Mouse (Mus musculus) myocyte (in vitro differentiated cells): ENCODE measurements at regions not wholly inside any gene's neighbourhood (a gene's known extent, or its start where the extent isn't known, plus 50 kb on each side); places are given as distances from the start of the nearest gene placed in this dataset.

Source experiments
- H3K27me3 ChIP-seq: one replicate; pipeline ENCODE4 v1.6.1; 2011; ENCODE audit not compliant: control insufficient read depth, insufficient read depth, insufficient read length
- H3K36me3 ChIP-seq: one replicate; pipeline ENCODE4 v1.6.1; 2011; ENCODE audit not compliant: control insufficient read depth, insufficient read depth
- H3K4me2 ChIP-seq: one replicate; pipeline ENCODE4 v1.6.1; 2011; ENCODE audit warnings: low read depth, control low read depth
- H3K4me3 ChIP-seq: one replicate; pipeline ENCODE4 v1.5.1; 2011; ENCODE audit warnings: mild to moderate bottlenecking, control low read depth, moderate library complexity
- H3K79me2 ChIP-seq: one replicate; pipeline ENCODE4 v1.6.1; 2011; ENCODE audit not compliant: control insufficient read depth, insufficient read depth
- H3ac ChIP-seq: one replicate; pipeline ENCODE4 v1.6.1; 2011; ENCODE audit not compliant: control insufficient read depth, insufficient read length
- CEBPB ChIP-seq: IDR thresholded peaks from 2 replicates; pipeline ENCODE4 v1.6.1; 2011; ENCODE audit warnings: mild to moderate bottlenecking, moderate library complexity; ENCODE audit not compliant: poor library complexity, insufficient read depth, severe bottlenecking
- E2F4 ChIP-seq: IDR thresholded peaks from one replicate; pipeline ENCODE4 v1.6.1; 2011; ENCODE audit warnings: mild to moderate bottlenecking, control low read depth, moderate library complexity; ENCODE audit not compliant: insufficient read depth
- MAX ChIP-seq: IDR thresholded peaks from one replicate; pipeline ENCODE4 v1.6.1; 2011; ENCODE audit warnings: low read depth, mild to moderate bottlenecking, control low read depth
- MYOD1 ChIP-seq, 3 experiments: IDR thresholded peaks; one replicate each; pipeline ENCODE4 v1.6.1; 2011; ENCODE audit warnings: control low read depth in 2 of 3, low read depth in 2 of 3, mild to moderate bottlenecking in 2 of 3, moderate library complexity in 1 of 3; ENCODE audit not compliant: insufficient read length in 2 of 3, control insufficient read depth in 1 of 3
- MYOG ChIP-seq, 3 experiments: IDR thresholded peaks; one replicate each; pipeline ENCODE4 v1.6.1; 2011; ENCODE audit warnings: control low read depth in 2 of 3, low read depth in 2 of 3, mild to moderate bottlenecking in 2 of 3; ENCODE audit not compliant: insufficient read length in 2 of 3, control insufficient read depth in 1 of 3, insufficient read depth in 1 of 3
- POLR2A ChIP-seq: IDR thresholded peaks from one replicate; pipeline ENCODE4 v1.6.1; 2011; ENCODE audit warnings: low read depth, mild to moderate bottlenecking, control low read depth, moderate library complexity; ENCODE audit not compliant: insufficient read length
- POLR2AphosphoS2 ChIP-seq: IDR thresholded peaks from one replicate; pipeline ENCODE4 v1.6.1; 2011; ENCODE audit warnings: low read depth, control low read depth; ENCODE audit not compliant: insufficient read length
- REST ChIP-seq: IDR thresholded peaks from one replicate; pipeline ENCODE4 v1.6.1; 2011; ENCODE audit warnings: mild to moderate bottlenecking, control low read depth, moderate library complexity; ENCODE audit not compliant: insufficient read depth, insufficient read length
- SRF ChIP-seq: IDR thresholded peaks from one replicate; pipeline ENCODE4 v1.6.1; 2011; ENCODE audit warnings: low read depth; ENCODE audit not compliant: control insufficient read depth, insufficient read length
- TCF12 ChIP-seq: IDR thresholded peaks from one replicate; pipeline ENCODE4 v1.6.1; 2011; ENCODE audit warnings: mild to moderate bottlenecking, control low read depth; ENCODE audit not compliant: poor library complexity, insufficient read depth, severe bottlenecking
- TCF3 ChIP-seq: IDR thresholded peaks from one replicate; pipeline ENCODE4 v1.6.1; 2011; ENCODE audit warnings: low read depth, control low read depth; ENCODE audit not compliant: insufficient read length
- USF1 ChIP-seq: IDR thresholded peaks from one replicate; pipeline ENCODE4 v1.6.1; 2011; ENCODE audit warnings: low read depth, mild to moderate bottlenecking, control low read depth, moderate library complexity

GRCm38 (mm10) chr2:92699360-92699759 lies 99.9 kb downstream of the Chst1 start:
- Histone ChIP-seq H3K79me2 (no peaks in the 10 kb centered on the region), H3ac (no peak overlapping the region), H3K4me3 (no peak overlapping the region), H3K4me2 (no peak overlapping the region), H3K36me3 (no peaks in the 10 kb centered on the region), H3K27me3 (no peaks in the 10 kb centered on the region)
- no peak for TF ChIP-seq TCF12
- no peak for TF ChIP-seq USF1
- TF ChIP-seq REST = no peak
- no peak for TF ChIP-seq MYOG (IDR thresholded peaks at IDR 0.05; ENCODE audit: control insufficient read depth in 1 of 3, insufficient read depth in 1 of 3, insufficient read length in 2 of 3, low read depth in 2 of 3)
- TF ChIP-seq CEBPB = no peak
- no peak for TF ChIP-seq TCF3

GRCm38 (mm10) chr2:92704035-92704434 lies 104.5 kb downstream of the Chst1 start:
- Histone ChIP-seq H3K36me3 (no peaks in the 10 kb centered on the region), H3ac (no peak overlapping the region), H3K4me2 (no peak overlapping the region), H3K27me3 (peaks cover 4% of the 10 kb centered on the region), H3K79me2 (no peaks in the 10 kb centered on the region), H3K4me3 (no peak overlapping the region)
- TF ChIP-seq MAX (no peak), REST (no peak)

- no peaks in the 10 kb centered on the region for H3K79me2 ChIP-seq
- no peak overlapping the region for H3K4me3 ChIP-seq
- TF ChIP-seq CEBPB = no peak
- TF ChIP-seq MAX = no peak
- TF ChIP-seq MYOD1 (IDR thresholded peaks at IDR 0.05; ENCODE audit: control insufficient read depth in 1 of 3, insufficient read length in 2 of 3, low read depth in 2 of 3) = no peak
- TF ChIP-seq POLR2AphosphoS2 = no peak
- no peak for TF ChIP-seq E2F4
- no peak for TF ChIP-seq SRF
- TF ChIP-seq USF1 = no peak
- no peak for TF ChIP-seq TCF3
- no peak for TF ChIP-seq POLR2A
- no peak for TF ChIP-seq MYOG (IDR thresholded peaks at IDR 0.05; ENCODE audit: control insufficient read depth in 1 of 3, insufficient read depth in 1 of 3, insufficient read length in 2 of 3, low read depth in 2 of 3)
- no peak for TF ChIP-seq REST
- H3K36me3 ChIP-seq = no peaks in the 10 kb centered on the region
- H3K4me2 ChIP-seq = no peak overlapping the region
- no peak overlapping the region for H3ac ChIP-seq
- H3K27me3 ChIP-seq = peaks cover 8% of the 10 kb centered on the region
These were observed 110.2 kb downstream of the Chst1 start for GRCm38 (mm10) chr2:92709668-92710067.

- Histone ChIP-seq H3K27me3 (peaks cover 4% of the 10 kb centered on the region), H3ac (no peak overlapping the region), H3K36me3 (no peaks in the 10 kb centered on the region), H3K79me2 (no peaks in the 10 kb centered on the region), H3K4me3 (no peak overlapping the region), H3K4me2 (no peak overlapping the region)
- TF ChIP-seq SRF (no peak), CEBPB (no peak), TCF3 (no peak), TCF12 (no peak), POLR2A (no peak), REST (no peak), MYOG (IDR thresholded peaks at IDR 0.05; ENCODE audit: control insufficient read depth in 1 of 3, insufficient read depth in 1 of 3, insufficient read length in 2 of 3, low read depth in 2 of 3) (no peak), USF1 (no peak), MAX (no peak), MYOD1 (IDR thresholded peaks at IDR 0.05; ENCODE audit: control insufficient read depth in 1 of 3, insufficient read length in 2 of 3, low read depth in 2 of 3) (no peak), E2F4 (no peak), POLR2AphosphoS2 (no peak)
These were observed 111.7 kb downstream of the Chst1 start for GRCm38 (mm10) chr2:92711122-92711777.

GRCm38 (mm10) chr2:92712266-92713144 lies 113.0 kb downstream of the Chst1 start:
- no peak overlapping the region for H3ac ChIP-seq
- H3K27me3 ChIP-seq = peaks cover 4% of the 10 kb centered on the region
- H3K4me3 ChIP-seq = no peak overlapping the region
- no peak overlapping the region for H3K4me2 ChIP-seq
- TF ChIP-seq POLR2A (no peak), SRF (no peak), REST (no peak), MAX (no peak), USF1 (no peak), TCF3 (no peak), MYOG (IDR thresholded peaks at IDR 0.05; ENCODE audit: control insufficient read depth in 1 of 3, insufficient read depth in 1 of 3, insufficient read length in 2 of 3, low read depth in 2 of 3) (no peak), E2F4 (no peak), CEBPB (no peak), MYOD1 (IDR thresholded peaks at IDR 0.05; ENCODE audit: control insufficient read depth in 1 of 3, insufficient read length in 2 of 3, low read depth in 2 of 3) (no peak)
- no peaks in the 10 kb centered on the region for H3K79me2 ChIP-seq
- no peaks in the 10 kb centered on the region for H3K36me3 ChIP-seq
